Mouse (Mus musculus) stomach, postnatal 0 days (tissue): ENCODE measurements around the gene Cyp4f16. TPM values are rescaled to one million over a fixed set of nuclear protein-coding genes. Genes with fewer than 3 reads are reported as not detected.
"Not testable (repeated sequence)": the region's sequence is repeated elsewhere in the genome, so short reads cannot be mapped to it uniquely, and the experiment has no call there.

Experiments
- ATAC-seq: fragments of 200-750 bp; cut with Nextera tagmentation; 2 replicates; pipeline ENCODE4 v1.8.0; 2017; ENCODE audit not compliant: low FRiP score, low TSS enrichment
- DNase-seq: peaks from one replicate; pipeline ENCODE4 v3.0.0-alpha.2; 2016; ENCODE audit warnings: low spot score
- H3K27ac ChIP-seq: fragments of 300-500 bp; sonication (generic); replicated peaks from 2 replicates; pipeline ENCODE4 v1.5.1; 2014; ENCODE audit warnings: mild to moderate bottlenecking, control low read depth
- H3K27me3 ChIP-seq: fragments of 300-500 bp; sonication (generic); 2 replicates; pipeline ENCODE4 v1.6.1; 2014; ENCODE audit warnings: low read length; ENCODE audit not compliant: control insufficient read depth, insufficient read depth
- H3K36me3 ChIP-seq: fragments of 300-500 bp; sonication (generic); 2 replicates; pipeline ENCODE4 v1.6.1; 2014; ENCODE audit warnings: low read length, mixed read lengths; ENCODE audit not compliant: control insufficient read depth, insufficient read depth
- H3K4me1 ChIP-seq: fragments of 300-500 bp; sonication (generic); replicated peaks from 2 replicates; pipeline ENCODE4 v1.6.1; 2014; ENCODE audit warnings: antibody characterized with exemption; ENCODE audit not compliant: control insufficient read depth, insufficient read depth
- H3K4me2 ChIP-seq: fragments of 300-500 bp; sonication (generic); replicated peaks from 2 replicates; pipeline ENCODE4 v1.6.1; 2014; ENCODE audit warnings: low read depth, mild to moderate bottlenecking, control low read depth, moderate library complexity
- H3K4me3 ChIP-seq: fragments of 300-500 bp; sonication (generic); 2 replicates; pipeline ENCODE4 v1.5.1; 2014; ENCODE audit warnings: low read depth, low read length, control low read depth
- H3K9ac ChIP-seq: fragments of 300-500 bp; sonication (generic); 2 replicates; pipeline ENCODE4 v1.6.1; 2014; ENCODE audit warnings: mild to moderate bottlenecking, low read length, control low read depth, mixed read lengths
- H3K9me3 ChIP-seq: fragments of 300-500 bp; sonication (generic); 2 replicates; pipeline ENCODE4 v1.6.1; 2016; ENCODE audit warnings: low read length; ENCODE audit not compliant: control insufficient read depth
- CTCF ChIP-seq: IDR thresholded peaks from 2 replicates; pipeline ENCODE4 v1.5.1; 2016; ENCODE audit warnings: antibody characterized with exemption, low read depth, mild to moderate bottlenecking, moderate library complexity
- EP300 ChIP-seq: optimal IDR thresholded peaks from 2 replicates; pipeline ENCODE3; 2016; ENCODE audit warnings: antibody characterized with exemption
- WGBS: fragments of 180-500 bp; shearing (Covaris S2); extraction: QIAGEN DNeasy Blood & Tissue Kit; methylation state at CpG from one replicate; pipeline ENCODE4 v1.1.7; 2014; 5-methylcytosine and 5-hydroxymethylcytosine counted together
- polyA plus RNA-seq: library from polyadenylated mRNA; unstranded; fragments of >200 nt; fragmentation: Nextera tagmentation; extraction: Ambion mirVana; gene quantifications from 2 replicates; pipeline ENCODE4 v1.2.1, GENCODE M21; 2015

The Cyp4f16 gene
- polyA plus RNA-seq, 1 experiment from 2014 or later: 18.3 TPM

- H3K36me3 ChIP-seq: no peaks in the 10 kb centered on the region
- TF ChIP-seq CTCF: no peak
- no peak for TF ChIP-seq EP300
- H3K9me3 ChIP-seq: no peaks in the 10 kb centered on the region
- H3K27ac ChIP-seq: peak overlapping the region; percentile 63
- no peaks in the 10 kb centered on the region for H3K27me3 ChIP-seq
- peak overlapping the region; percentile 65 for H3K4me2 ChIP-seq
- H3K4me1 ChIP-seq: no peaks in the 10 kb centered on the region
- WGBS: 48% methylated on average over 5 of the region's 5 CpGs
- ATAC-seq (no peak), DNase-seq (no peak)
- H3K4me3 ChIP-seq: peak overlapping the region; percentile 41
- H3K9ac ChIP-seq: peak overlapping the region; percentile 61
These were observed 501 bp downstream of the Cyp4f16 start for GRCm38 (mm10) chr17:32536867-32537250.

DNA sequence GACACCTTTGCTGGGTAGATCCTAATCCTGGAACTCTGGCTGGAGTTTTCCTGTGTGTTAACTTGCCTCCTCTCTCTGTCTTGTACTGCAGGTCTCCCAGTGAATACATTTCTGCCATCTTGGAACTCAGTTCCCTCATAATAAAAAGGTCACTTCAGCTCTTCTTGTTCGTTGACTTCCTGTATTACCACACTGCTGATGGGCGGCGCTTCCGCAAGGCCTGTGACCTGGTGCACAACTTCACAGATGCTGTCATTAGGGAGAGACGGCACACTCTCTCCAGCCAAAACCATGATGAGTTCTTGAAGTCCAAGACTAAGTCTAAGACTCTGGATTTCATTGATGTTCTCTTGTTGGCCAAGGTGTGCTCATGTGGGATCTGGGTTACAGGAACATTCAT lies 8.4 kb downstream of the Cyp4f16 start:
- H3K27ac ChIP-seq, ATAC-seq: not testable (repeated sequence)
- 85% methylated on average over 5 of the region's 5 CpGs for WGBS

GRCm38 (mm10) chr17:32550377-32550776 lies 14.0 kb downstream of the Cyp4f16 start:
- ATAC-seq: peak; percentile 41
- WGBS: 97% methylated on average over 2 of the region's 3 CpGs
- H3K27me3 ChIP-seq, H3K4me3 ChIP-seq, H3K4me1 ChIP-seq, DNase-seq, H3K9me3 ChIP-seq, H3K36me3 ChIP-seq, H3K9ac ChIP-seq, H3K27ac ChIP-seq: not testable (repeated sequence)
- peak overlapping the region; percentile 34 for H3K4me2 ChIP-seq

More for the DNA sequence above, 8.4 kb downstream of the Cyp4f16 start:
- H3K36me3 ChIP-seq, H3K4me3 ChIP-seq, H3K27me3 ChIP-seq, DNase-seq, H3K4me1 ChIP-seq, H3K9me3 ChIP-seq, H3K9ac ChIP-seq, H3K4me2 ChIP-seq: not testable (repeated sequence)

GRCm38 (mm10) chr17:32550900-32551770 lies 14.8 kb downstream of the Cyp4f16 start:
- 15% methylated on average over 20 of the region's 20 CpGs for WGBS
- Histone ChIP-seq H3K36me3 (no peaks in the 10 kb centered on the region), H3K4me1 (no peaks in the 10 kb centered on the region), H3K4me3 (no peak overlapping the region), H3K27ac (no peak overlapping the region), H3K9me3 (no peaks in the 10 kb centered on the region), H3K9ac (no peak overlapping the region), H3K27me3 (no peaks in the 10 kb centered on the region), H3K4me2 (peak overlapping the region; percentile 34)
- no peak for TF ChIP-seq EP300
- peak; percentile 82 for TF ChIP-seq CTCF
- ATAC-seq: peak; percentile 96
- DNase-seq: peak; percentile 87

DNA sequence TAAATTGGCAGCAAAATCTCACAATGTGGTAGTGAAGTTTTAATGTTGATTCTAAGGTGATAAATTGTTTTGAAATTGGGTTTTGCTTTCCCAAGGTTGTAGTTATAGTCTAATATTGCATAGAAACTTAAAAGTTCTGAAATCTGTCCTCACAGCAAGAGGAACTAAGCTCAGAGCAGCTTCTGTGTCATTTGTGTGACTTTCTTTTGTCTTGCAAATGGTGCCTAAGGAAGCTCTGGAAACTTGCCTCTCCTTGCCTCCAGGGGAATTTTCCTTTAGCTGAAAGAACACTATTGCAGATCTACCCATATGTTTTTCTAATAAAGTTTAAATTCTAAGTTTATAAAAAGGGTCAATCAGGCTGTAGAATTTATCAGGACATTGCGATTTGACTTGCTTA lies 16.7 kb downstream of the Cyp4f16 start:
- not testable (repeated sequence) for H3K4me1 ChIP-seq, ATAC-seq, H3K27ac ChIP-seq, DNase-seq, H3K9me3 ChIP-seq, H3K4me3 ChIP-seq, H3K4me2 ChIP-seq, H3K9ac ChIP-seq, H3K27me3 ChIP-seq, H3K36me3 ChIP-seq
- WGBS: 52% methylated on average over 1 of the region's 1 CpGs

- DNase-seq, ATAC-seq, H3K9ac ChIP-seq, H3K27me3 ChIP-seq, H3K4me1 ChIP-seq, H3K4me3 ChIP-seq, H3K27ac ChIP-seq, H3K36me3 ChIP-seq, H3K4me2 ChIP-seq, H3K9me3 ChIP-seq: not testable (repeated sequence)
- 61% methylated on average over 9 of the region's 9 CpGs for whole genome bisulfite sequencing
These were observed 18.0 kb downstream of the Cyp4f16 start for GRCm38 (mm10) chr17:32554368-32554767.

GRCm38 (mm10) chr17:32563301-32563700 lies 26.9 kb downstream of the Cyp4f16 start:
- ATAC-seq, H3K27me3 ChIP-seq, H3K4me3 ChIP-seq, H3K27ac ChIP-seq, DNase-seq, H3K4me2 ChIP-seq, H3K4me1 ChIP-seq, H3K9me3 ChIP-seq, H3K9ac ChIP-seq, H3K36me3 ChIP-seq: not testable (repeated sequence)
- 95% methylated on average over 2 of the region's 2 CpGs for WGBS

DNA sequence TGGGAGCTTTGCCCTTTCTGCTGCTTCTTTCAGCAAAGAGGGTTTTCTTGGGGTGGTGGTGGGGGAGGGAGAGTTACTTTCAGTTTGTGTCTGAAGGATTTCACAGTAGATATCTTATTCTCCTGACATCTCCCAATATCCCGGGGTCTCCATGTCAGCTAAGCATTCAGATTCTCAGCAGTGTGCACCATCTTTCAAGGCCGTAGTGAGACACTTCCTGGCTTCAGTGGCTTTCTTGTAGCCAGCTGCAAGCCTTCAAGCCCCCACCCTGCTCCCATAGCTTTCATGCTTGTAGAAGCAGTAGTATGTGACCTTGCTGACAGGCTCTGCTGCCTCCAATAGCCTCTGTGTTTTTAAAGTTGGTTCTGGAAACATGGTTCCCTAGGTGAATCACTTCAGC lies 36.9 kb downstream of the Cyp4f16 start:
- 65% methylated on average over 2 of the region's 2 CpGs for WGBS
- DNase-seq, H3K27ac ChIP-seq, ATAC-seq, H3K9me3 ChIP-seq, H3K4me2 ChIP-seq, H3K9ac ChIP-seq, H3K27me3 ChIP-seq, H3K4me3 ChIP-seq, H3K4me1 ChIP-seq, H3K36me3 ChIP-seq: not testable (repeated sequence)
